Mouse (Mus musculus): Measurements from ENCODE around the gene BC025920.

DNA sequence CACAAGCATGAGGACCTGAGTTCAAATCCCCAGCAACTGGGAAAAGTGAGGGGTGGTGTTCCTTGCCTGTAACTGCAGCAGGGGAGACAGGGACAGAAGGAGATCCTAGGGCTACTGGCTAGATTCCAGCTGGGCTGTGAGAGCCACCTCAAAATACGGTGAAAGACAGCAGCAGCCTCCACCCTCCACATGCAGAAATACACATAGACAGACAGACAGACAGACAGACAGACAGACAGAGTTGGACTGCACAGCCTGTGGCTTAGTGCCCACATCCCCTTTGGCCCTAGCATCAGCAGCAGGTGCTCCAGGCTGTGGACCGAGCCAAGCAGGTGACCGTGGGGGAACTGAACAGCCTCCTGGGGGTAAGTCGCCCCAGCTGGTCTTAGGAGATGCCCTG lies 26.1 kb upstream of the BC025920 start:
- TF ChIP-seq CTCF (IDR thresholded peaks at IDR 0.05; ENCODE audit: low read depth) = no peak
- no peak for TF ChIP-seq EP300 (IDR thresholded peaks at IDR 0.05; ENCODE audit: low read depth)

Measured in heart, postnatal 0 days (tissue).